Mouse (Mus musculus) kidney, embryonic 16.5 days (tissue): Measurements from ENCODE around the gene Gm20721. TPM values are rescaled to one million over a fixed set of nuclear protein-coding genes. Genes with fewer than 3 reads are reported as not detected.

Experiments used
- ATAC-seq: fragments of 200-750 bp; cut with Nextera tagmentation; 2 replicates; pipeline ENCODE4 v1.8.0; 2017; ENCODE audit warnings: moderate TSS enrichment; ENCODE audit not compliant: low FRiP score, low TSS enrichment
- H3K27ac ChIP-seq: fragments of 300-500 bp; sonication (generic); 2 replicates; pipeline ENCODE4 v1.5.1; 2014; ENCODE audit warnings: low read length
- H3K27me3 ChIP-seq: fragments of 300-500 bp; sonication (generic); 2 replicates; pipeline ENCODE4 v1.6.1; 2014; ENCODE audit warnings: low read length, control low read depth, mixed read lengths; ENCODE audit not compliant: insufficient read depth
- H3K36me3 ChIP-seq: fragments of 300-500 bp; sonication (generic); 2 replicates; pipeline ENCODE4 v1.6.1; 2014; ENCODE audit warnings: low read length, control low read depth, mixed read lengths; ENCODE audit not compliant: insufficient read depth
- H3K4me1 ChIP-seq: fragments of 300-500 bp; sonication (generic); 2 replicates; pipeline ENCODE4 v1.6.1; 2014; ENCODE audit warnings: low read length, control low read depth, mixed read lengths; ENCODE audit not compliant: insufficient read depth
- H3K4me2 ChIP-seq: fragments of 300-500 bp; sonication (generic); replicated peaks from 2 replicates; pipeline ENCODE4 v1.6.1; 2014; ENCODE audit warnings: low read depth, low read length
- H3K4me3 ChIP-seq: fragments of 300-500 bp; sonication (generic); 2 replicates; pipeline ENCODE4 v1.5.1; 2014; ENCODE audit warnings: mild to moderate bottlenecking, low read length
- H3K9ac ChIP-seq: fragments of 300-500 bp; sonication (generic); replicated peaks from 2 replicates; pipeline ENCODE4 v1.6.1; 2014; ENCODE audit warnings: low read length
- H3K9me3 ChIP-seq: fragments of 300-500 bp; sonication (generic); 2 replicates; pipeline ENCODE4 v1.6.1; 2016; ENCODE audit warnings: low read length, control low read depth
- WGBS: fragments of 180-500 bp; shearing (Covaris S2); extraction: QIAGEN DNeasy Blood & Tissue Kit; methylation state at CpG from one replicate; pipeline ENCODE4 v1.1.7; 2014; 5-methylcytosine and 5-hydroxymethylcytosine counted together
- polyA plus RNA-seq: library from polyadenylated mRNA; unstranded; fragments of >200 nt; fragmentation: Nextera tagmentation; extraction: Ambion mirVana; gene quantifications from 2 replicates; pipeline ENCODE4 v1.2.1, GENCODE M21; 2015

The Gm20721 gene
- polyA plus RNA-seq, 1 experiment from 2014 or later, result 18.2 TPM

GRCm38 (mm10) chr2:174331282-174332030 lies 15.1 kb downstream of the Gm20721 start:
- H3K9ac ChIP-seq, result peak overlapping the region; percentile 99
- 14% methylated on average over 12 of the region's 12 CpGs for WGBS
- ATAC-seq, result no peak
- no peaks in the 10 kb centered on the region for H3K27me3 ChIP-seq
- H3K36me3 ChIP-seq, result peaks cover 9% of the 10 kb centered on the region; the same call in 1 of the 2 replicates
- peaks cover 11% of the 10 kb centered on the region for H3K9me3 ChIP-seq
- peak overlapping the region; percentile 60 for H3K4me2 ChIP-seq
- H3K4me3 ChIP-seq, result peak overlapping the region; percentile 99
- peak overlapping the region; percentile 99 for H3K27ac ChIP-seq
- peaks cover 53% of the 10 kb centered on the region for H3K4me1 ChIP-seq

- peak; percentile 69 for ATAC-seq
- no peaks in the 10 kb centered on the region for H3K27me3 ChIP-seq
- peak overlapping the region; percentile 99 for H3K4me3 ChIP-seq
- H3K4me2 ChIP-seq, result peak overlapping the region; percentile 60
- peaks cover 51% of the 10 kb centered on the region for H3K4me1 ChIP-seq
- peak overlapping the region; percentile 99 for H3K27ac ChIP-seq
- H3K9ac ChIP-seq, result peak overlapping the region; percentile 99
- WGBS, result 0% methylated on average over 38 of the region's 48 CpGs
- H3K36me3 ChIP-seq, result peaks cover 9% of the 10 kb centered on the region; the same call in 1 of the 2 replicates
- peaks cover 11% of the 10 kb centered on the region for H3K9me3 ChIP-seq
Measured at GRCm38 (mm10) chr2:174330616-174331191, 15.8 kb downstream of the Gm20721 start.

GRCm38 (mm10) chr2:174329663-174330615 lies 16.6 kb downstream of the Gm20721 start:
- peak overlapping the region; percentile 60 for H3K4me2 ChIP-seq
- peak; percentile 89 for ATAC-seq
- WGBS, result under 1% methylated on average over 41 of the region's 131 CpGs

GRCm38 (mm10) chr2:174328926-174329662 lies 17.4 kb downstream of the Gm20721 start:
- Histone ChIP-seq H3K9me3 (peaks cover 11% of the 10 kb centered on the region), H3K4me2 (peak overlapping the region; percentile 60), H3K4me3 (peak overlapping the region; percentile 99), H3K36me3 (0 out of 2 replicates have a peak, but pooled peaks cover 2% of the 10 kb centered on the region), H3K27ac (peak overlapping the region; percentile 99), H3K9ac (peak overlapping the region; percentile 99), H3K27me3 (no peaks in the 10 kb centered on the region), H3K4me1 (peaks cover 36% of the 10 kb centered on the region)
- peak; percentile 24 for ATAC-seq
- WGBS, result 40% methylated on average over 52 of the region's 58 CpGs

More at GRCm38 (mm10) chr2:174329663-174330615, 16.6 kb downstream of the Gm20721 start:
- H3K4me1 ChIP-seq, result peaks cover 44% of the 10 kb centered on the region
- peak overlapping the region; percentile 99 for H3K4me3 ChIP-seq
- H3K27me3 ChIP-seq, result no peaks in the 10 kb centered on the region
- peak overlapping the region; percentile 99 for H3K9ac ChIP-seq
- peaks cover 11% of the 10 kb centered on the region for H3K9me3 ChIP-seq
- peaks cover 9% of the 10 kb centered on the region; the same call in 1 of the 2 replicates for H3K36me3 ChIP-seq
- peak overlapping the region; percentile 99 for H3K27ac ChIP-seq

GRCm38 (mm10) chr2:174328358-174328905 lies 18.1 kb downstream of the Gm20721 start:
- Histone ChIP-seq H3K36me3 (no peaks in the 10 kb centered on the region), H3K4me2 (peak overlapping the region; percentile 60), H3K4me3 (peak overlapping the region; percentile 99), H3K27ac (peak overlapping the region; percentile 99), H3K4me1 (peaks cover 29% of the 10 kb centered on the region), H3K9ac (peak overlapping the region; percentile 99), H3K27me3 (no peaks in the 10 kb centered on the region), H3K9me3 (peaks cover 11% of the 10 kb centered on the region)
- WGBS, result 43% methylated on average over 45 of the region's 46 CpGs
- no peak for ATAC-seq

- peak overlapping the region; percentile 60 for H3K4me2 ChIP-seq
- ATAC-seq, result peak; percentile 44
Measured at GRCm38 (mm10) chr2:174327295-174327981, 19.1 kb downstream of the Gm20721 start.

GRCm38 (mm10) chr2:174326481-174326880 lies 20.0 kb downstream of the Gm20721 start:
- peaks cover 11% of the 10 kb centered on the region; the same call in 1 of the 2 replicates for H3K4me1 ChIP-seq
- WGBS, result 57% methylated on average over 8 of the region's 8 CpGs
- no peaks in the 10 kb centered on the region for H3K27me3 ChIP-seq
- H3K27ac ChIP-seq, result no peak overlapping the region
- H3K4me3 ChIP-seq, result peak overlapping the region; percentile 99
- no peak for ATAC-seq
- H3K4me2 ChIP-seq, result peak overlapping the region; percentile 60
- peak overlapping the region; percentile 64; the same call in 1 of the 2 replicates for H3K9ac ChIP-seq
- H3K9me3 ChIP-seq, result peaks cover 11% of the 10 kb centered on the region
- H3K36me3 ChIP-seq, result no peaks in the 10 kb centered on the region

More at GRCm38 (mm10) chr2:174327295-174327981, 19.1 kb downstream of the Gm20721 start:
- peak overlapping the region; percentile 43; the same call in 1 of the 2 replicates for H3K27ac ChIP-seq
- no peaks in the 10 kb centered on the region for H3K36me3 ChIP-seq
- peaks cover 19% of the 10 kb centered on the region for H3K4me1 ChIP-seq
- no peaks in the 10 kb centered on the region for H3K27me3 ChIP-seq
- peak overlapping the region; percentile 99 for H3K4me3 ChIP-seq
- peak overlapping the region; percentile 64 for H3K9ac ChIP-seq
- peaks cover 11% of the 10 kb centered on the region for H3K9me3 ChIP-seq
- 44% methylated on average over 64 of the region's 64 CpGs for WGBS

- Histone ChIP-seq H3K9me3 (peaks cover 11% of the 10 kb centered on the region), H3K4me3 (no peak overlapping the region), H3K4me1 (peaks cover 11% of the 10 kb centered on the region; the same call in 1 of the 2 replicates), H3K9ac (no peak overlapping the region), H3K27me3 (no peaks in the 10 kb centered on the region), H3K4me2 (peak overlapping the region; percentile 60; the same call in 1 of the 2 replicates), H3K27ac (no peak overlapping the region), H3K36me3 (no peaks in the 10 kb centered on the region)
- 51% methylated on average over 4 of the region's 4 CpGs for WGBS
- ATAC-seq, result no peak
Measured at GRCm38 (mm10) chr2:174325989-174326388, 20.5 kb downstream of the Gm20721 start.
